Mouse (Mus musculus) midbrain, embryonic 11.5 days (tissue): ENCODE data around the gene Dlg2. TPM values are rescaled to one million over a fixed set of nuclear protein-coding genes. Genes with fewer than 3 reads are reported as not detected.

ENCODE experiments used
- ATAC-seq: fragments of 200-750 bp; cut with Nextera tagmentation; 2 replicates; pipeline ENCODE4 v1.8.0; 2017; ENCODE audit warnings: moderate TSS enrichment, moderate library complexity; ENCODE audit not compliant: low FRiP score
- DNase-seq: peaks from one replicate; pipeline ENCODE4 v3.0.0; 2015; ENCODE audit warnings: low spot score; ENCODE audit errors: missing footprints
- H3K27ac ChIP-seq: fragments of 300-500 bp; sonication (generic); 2 replicates; pipeline ENCODE4 v1.5.1; 2014; ENCODE audit warnings: low read depth, low read length
- H3K27me3 ChIP-seq: fragments of 300-500 bp; sonication (generic); 2 replicates; pipeline ENCODE4 v1.6.1; 2014; ENCODE audit warnings: mild to moderate bottlenecking, low read length, moderate library complexity, mixed read lengths; ENCODE audit not compliant: control insufficient read depth, insufficient read depth
- H3K36me3 ChIP-seq: fragments of 300-500 bp; sonication (generic); 2 replicates; pipeline ENCODE4 v1.6.1; 2014; ENCODE audit warnings: mild to moderate bottlenecking, low read length, moderate library complexity, mixed read lengths; ENCODE audit not compliant: control insufficient read depth, insufficient read depth
- H3K4me1 ChIP-seq: fragments of 300-500 bp; sonication (generic); 2 replicates; pipeline ENCODE4 v1.6.1; 2014; ENCODE audit warnings: low read length; ENCODE audit not compliant: control insufficient read depth, insufficient read depth
- H3K4me2 ChIP-seq: fragments of 300-500 bp; sonication (generic); 2 replicates; pipeline ENCODE4 v1.6.1; 2014; ENCODE audit warnings: mild to moderate bottlenecking, moderate library complexity
- H3K4me3 ChIP-seq: fragments of 300-500 bp; sonication (generic); 2 replicates; pipeline ENCODE4 v1.5.1; 2014; ENCODE audit warnings: low read depth, low read length
- H3K9ac ChIP-seq: fragments of 300-500 bp; sonication (generic); 2 replicates; pipeline ENCODE4 v1.6.1; 2014; ENCODE audit warnings: low read length
- H3K9me3 ChIP-seq: fragments of 300-500 bp; sonication (generic); 2 replicates; pipeline ENCODE4 v1.6.1; 2016; ENCODE audit warnings: low read length; ENCODE audit not compliant: control insufficient read depth
- WGBS: fragments of 180-500 bp; shearing (Covaris S2); extraction: QIAGEN DNeasy Blood & Tissue Kit; methylation state at CpG from one replicate; pipeline ENCODE4 v1.1.7; 2014; 5-methylcytosine and 5-hydroxymethylcytosine counted together
- polyA plus RNA-seq: library from polyadenylated mRNA; unstranded; fragments of >200 nt; fragmentation: Nextera tagmentation; extraction: Ambion mirVana; gene quantifications from 2 replicates; pipeline ENCODE4 v1.2.1, GENCODE M21; 2014

The Dlg2 gene
- polyA plus RNA-seq, 1 experiment from 2014 or later: 1.8 TPM

DNA sequence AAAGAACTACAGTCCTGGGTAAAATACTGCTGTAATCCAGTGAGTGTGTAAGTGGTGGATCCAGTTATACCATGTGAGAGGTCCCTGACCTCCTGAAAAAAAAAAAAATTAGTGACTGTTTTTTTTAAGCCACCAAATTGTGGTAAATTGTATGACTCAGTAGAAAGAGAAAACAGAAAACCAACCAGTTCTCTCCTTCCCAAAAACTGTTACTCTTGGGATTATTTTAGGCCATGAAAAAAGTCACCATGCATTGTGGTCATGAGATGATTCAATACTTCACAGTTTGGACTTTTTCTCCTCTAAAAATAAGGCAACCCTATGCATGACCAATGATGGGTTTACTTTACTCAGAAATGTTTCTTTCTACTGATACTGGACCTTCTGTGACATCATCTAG is 1291.2 kb downstream of the Dlg2 start:
- Histone ChIP-seq H3K4me1 (no peaks in the 10 kb centered on the region), H3K27me3 (no peaks in the 10 kb centered on the region)

DNA sequence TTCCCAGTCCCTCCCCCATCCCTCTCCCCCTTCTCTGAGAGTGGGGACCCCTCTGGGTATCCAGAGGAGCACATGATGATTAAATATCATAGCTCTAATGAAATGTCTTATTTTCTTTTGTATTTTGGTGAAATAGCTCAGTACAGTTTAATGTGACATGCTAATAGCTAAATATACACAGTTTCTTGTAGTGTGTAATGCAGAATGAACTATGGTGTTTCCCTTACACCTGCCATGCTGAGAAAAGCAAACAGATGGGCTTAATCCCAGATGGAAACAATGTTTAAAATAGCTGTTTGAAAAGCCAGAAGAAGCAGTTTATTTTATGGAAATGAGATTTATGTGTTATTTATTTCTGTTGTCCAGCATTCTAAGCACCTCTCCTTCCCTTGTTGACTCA is 1302.2 kb downstream of the Dlg2 start:
- Histone ChIP-seq H3K27me3 (no peaks in the 10 kb centered on the region), H3K9me3 (no peaks in the 10 kb centered on the region), H3K36me3 (no peaks in the 10 kb centered on the region), H3K4me3 (no peak overlapping the region), H3K4me1 (no peaks in the 10 kb centered on the region), H3K9ac (no peak overlapping the region), H3K27ac (no peak overlapping the region), H3K4me2 (no peak overlapping the region)
- DNase-seq (no peak), ATAC-seq (no peak)

More for the DNA sequence above, 1291.2 kb downstream of the Dlg2 start:
- H3K4me2 ChIP-seq: no peak overlapping the region
- no peak overlapping the region for H3K4me3 ChIP-seq
- no peaks in the 10 kb centered on the region for H3K36me3 ChIP-seq
- no peak for ATAC-seq
- no peak for DNase-seq
- no peak overlapping the region for H3K27ac ChIP-seq
- no peaks in the 10 kb centered on the region for H3K9me3 ChIP-seq
- H3K9ac ChIP-seq: no peak overlapping the region

GRCm38 (mm10) chr7:91784617-91785016 is 1308.1 kb downstream of the Dlg2 start:
- Histone ChIP-seq H3K4me1 (no peaks in the 10 kb centered on the region), H3K9ac (no peak overlapping the region), H3K4me2 (no peak overlapping the region), H3K36me3 (no peaks in the 10 kb centered on the region), H3K27ac (no peak overlapping the region), H3K27me3 (no peaks in the 10 kb centered on the region), H3K9me3 (no peaks in the 10 kb centered on the region), H3K4me3 (no peak overlapping the region)
- no peak for ATAC-seq
- no peak for DNase-seq
- WGBS: 84% methylated on average over 2 of the region's 2 CpGs

DNA sequence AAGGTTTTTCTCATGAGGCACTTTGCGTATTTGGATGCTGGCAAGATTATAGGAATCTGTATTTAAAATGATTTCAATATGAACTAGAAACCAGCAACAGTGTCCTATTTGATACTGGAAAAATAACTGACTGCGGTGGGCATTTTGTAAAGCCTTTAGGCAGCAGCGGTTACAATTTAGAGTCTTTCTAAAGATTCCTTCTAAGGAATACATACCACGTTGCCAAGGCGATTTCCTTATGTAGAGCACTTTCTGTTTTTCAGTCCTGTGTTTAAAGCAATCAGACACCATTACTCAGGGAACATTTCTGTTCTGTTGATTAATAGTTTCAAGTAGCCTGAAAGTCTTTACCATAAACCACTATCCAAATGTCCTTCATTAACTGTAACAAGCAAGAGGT is 1309.0 kb downstream of the Dlg2 start:
- Histone ChIP-seq H3K36me3 (no peaks in the 10 kb centered on the region), H3K4me3 (no peak overlapping the region), H3K9me3 (no peaks in the 10 kb centered on the region), H3K27me3 (no peaks in the 10 kb centered on the region), H3K4me2 (no peak overlapping the region), H3K27ac (no peak overlapping the region), H3K9ac (no peak overlapping the region), H3K4me1 (no peaks in the 10 kb centered on the region)
- DNase-seq (no peak), ATAC-seq (no peak)
- WGBS: 89% methylated on average over 5 of the region's 5 CpGs

DNA sequence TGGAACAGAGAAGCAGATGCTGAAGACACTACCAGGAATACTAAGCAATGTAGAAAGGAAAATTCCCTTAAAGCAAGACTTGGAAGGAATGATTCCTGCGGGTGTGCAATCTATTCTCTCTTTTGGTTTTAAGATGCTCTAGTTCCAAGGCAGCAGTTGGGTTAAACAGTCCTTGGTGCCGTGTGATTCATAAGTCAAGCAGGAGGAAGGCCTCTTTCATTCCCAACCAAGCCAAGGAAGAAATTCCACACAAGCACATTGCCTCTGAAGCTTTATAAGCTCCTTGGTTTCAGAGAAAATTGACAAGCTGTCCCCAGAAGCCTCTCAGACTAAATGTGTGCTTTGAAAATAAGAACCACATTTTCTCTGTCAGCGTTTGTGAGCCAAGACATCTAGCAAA is 1309.4 kb downstream of the Dlg2 start:
- Histone ChIP-seq H3K27me3 (no peaks in the 10 kb centered on the region), H3K27ac (no peak overlapping the region), H3K9me3 (no peaks in the 10 kb centered on the region), H3K4me1 (no peaks in the 10 kb centered on the region), H3K9ac (no peak overlapping the region), H3K36me3 (no peaks in the 10 kb centered on the region), H3K4me3 (no peak overlapping the region), H3K4me2 (no peak overlapping the region)
- DNase-seq (no peak), ATAC-seq (no peak)
- WGBS: 78% methylated on average over 3 of the region's 3 CpGs

DNA sequence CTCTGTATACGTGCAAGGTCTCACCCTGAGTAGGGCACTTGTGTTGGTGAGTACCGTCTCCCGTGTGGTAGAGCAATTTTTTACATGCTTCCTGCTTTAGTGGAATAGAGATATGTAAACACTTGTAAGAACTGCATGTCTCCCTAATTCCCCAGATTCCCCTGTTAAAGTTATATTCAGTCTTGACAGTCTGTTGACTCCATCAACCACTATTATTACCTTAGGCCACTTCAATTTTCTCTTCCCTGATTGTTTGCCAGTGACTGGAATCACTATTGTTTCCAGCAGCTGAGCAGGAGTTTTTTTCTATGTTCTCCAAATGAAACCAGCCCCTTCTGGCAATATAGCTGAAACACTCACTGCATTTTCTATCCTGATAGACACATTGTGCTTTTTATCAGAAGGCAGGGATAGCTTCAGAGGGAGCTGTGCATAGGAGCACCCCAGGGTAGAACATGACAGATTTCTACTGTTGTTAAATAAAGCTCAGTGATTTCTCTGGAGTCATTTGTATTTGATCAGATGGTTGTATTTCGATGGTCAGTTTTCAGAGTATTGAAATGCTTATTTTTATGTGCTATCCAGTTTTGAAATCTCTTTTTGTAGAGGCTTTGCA is 1314.6 kb downstream of the Dlg2 start:
- no peak for ATAC-seq
- Histone ChIP-seq H3K4me3 (no peak overlapping the region), H3K27ac (no peak overlapping the region), H3K36me3 (no peaks in the 10 kb centered on the region), H3K4me1 (no peaks in the 10 kb centered on the region), H3K9ac (no peak overlapping the region), H3K27me3 (no peaks in the 10 kb centered on the region), H3K9me3 (no peaks in the 10 kb centered on the region), H3K4me2 (no peak overlapping the region)
- 83% methylated on average over 4 of the region's 4 CpGs for WGBS
- DNase-seq: no peak

DNA sequence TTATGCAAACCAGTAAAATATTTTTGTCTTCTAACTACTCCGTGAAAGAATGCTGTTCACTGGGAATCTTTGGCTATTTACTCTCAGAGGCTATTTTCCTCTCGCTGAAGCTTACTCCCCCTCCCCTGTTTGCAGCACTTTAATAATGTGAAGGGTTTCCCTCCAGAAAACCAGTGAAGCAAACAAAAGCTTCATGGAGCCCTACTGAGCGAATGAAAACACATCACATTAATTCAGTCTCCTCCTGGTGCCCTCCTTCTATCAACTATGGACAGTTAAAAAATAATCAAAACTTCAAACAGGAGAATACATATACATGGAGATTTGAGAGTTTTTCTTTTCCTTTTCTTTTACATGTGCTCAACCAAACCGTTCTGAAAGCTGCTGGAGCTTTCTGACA is 1330.2 kb downstream of the Dlg2 start:
- Histone ChIP-seq H3K9ac (no peak overlapping the region), H3K27me3 (no peaks in the 10 kb centered on the region), H3K4me2 (no peak overlapping the region), H3K9me3 (no peaks in the 10 kb centered on the region), H3K27ac (no peak overlapping the region), H3K36me3 (no peaks in the 10 kb centered on the region), H3K4me3 (no peak overlapping the region), H3K4me1 (no peaks in the 10 kb centered on the region)
- no peak for DNase-seq
- peak; percentile 65 for ATAC-seq
- 19% methylated on average over 4 of the region's 4 CpGs for WGBS

- H3K9me3 ChIP-seq: no peaks in the 10 kb centered on the region
- H3K36me3 ChIP-seq: no peaks in the 10 kb centered on the region
- H3K4me2 ChIP-seq: no peak overlapping the region
- no peak for DNase-seq
- no peak overlapping the region for H3K4me3 ChIP-seq
- ATAC-seq: no peak
- H3K27ac ChIP-seq: no peak overlapping the region
- H3K9ac ChIP-seq: no peak overlapping the region
- no peaks in the 10 kb centered on the region for H3K27me3 ChIP-seq
- WGBS: 55% methylated on average over 2 of the region's 2 CpGs
- H3K4me1 ChIP-seq: no peaks in the 10 kb centered on the region
Observed at GRCm38 (mm10) chr7:91810774-91811173, 1334.3 kb downstream of the Dlg2 start.

DNA sequence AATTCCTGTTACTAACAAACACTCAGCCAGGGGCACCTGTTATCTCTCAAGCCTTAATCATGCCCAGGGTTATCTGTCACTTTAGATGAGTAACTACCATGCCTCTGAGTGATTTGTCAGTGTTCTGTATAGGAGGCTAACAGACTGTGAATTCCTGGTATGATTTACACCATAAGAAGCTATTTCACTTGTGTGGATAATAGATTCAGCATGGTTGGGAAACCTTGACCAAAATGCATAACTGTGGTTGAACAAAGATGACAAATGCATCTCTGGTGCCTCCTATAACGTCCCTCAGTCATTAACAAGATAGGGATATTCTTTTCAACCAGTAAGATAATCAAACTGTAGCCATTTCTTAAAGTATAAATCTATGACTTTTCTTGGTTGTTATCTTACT is 1341.5 kb downstream of the Dlg2 start:
- no peak overlapping the region for H3K27ac ChIP-seq
- H3K9me3 ChIP-seq: no peaks in the 10 kb centered on the region
- DNase-seq (no peak), ATAC-seq (no peak)
- H3K36me3 ChIP-seq: no peaks in the 10 kb centered on the region
- WGBS: 77% methylated on average over 1 of the region's 1 CpGs
- H3K4me2 ChIP-seq: no peak overlapping the region
- no peaks in the 10 kb centered on the region for H3K27me3 ChIP-seq
- no peak overlapping the region for H3K4me3 ChIP-seq
- H3K4me1 ChIP-seq: no peaks in the 10 kb centered on the region
- H3K9ac ChIP-seq: no peak overlapping the region

DNA sequence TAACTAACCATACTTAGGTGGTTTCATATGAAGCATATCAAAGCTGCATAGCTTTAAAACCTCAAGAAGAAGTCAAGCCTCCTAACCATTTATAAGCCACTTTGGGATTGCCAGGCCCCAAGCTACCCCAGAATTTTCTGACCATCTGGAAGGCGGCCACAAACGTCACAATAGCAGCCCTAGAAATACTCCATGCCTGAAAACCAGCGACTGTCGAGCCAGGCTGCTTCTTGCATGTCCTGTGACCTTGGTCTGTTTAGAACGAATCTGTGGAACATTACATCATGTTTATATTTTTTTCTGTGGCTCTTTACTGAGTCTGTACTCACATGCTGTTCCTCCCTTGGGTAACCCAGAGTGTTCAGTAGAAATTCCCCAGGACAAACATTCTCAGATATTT is 1355.7 kb downstream of the Dlg2 start:
- no peak overlapping the region for H3K4me2 ChIP-seq
- H3K36me3 ChIP-seq: no peaks in the 10 kb centered on the region
- H3K27ac ChIP-seq: no peak overlapping the region
- no peaks in the 10 kb centered on the region for H3K4me1 ChIP-seq
- ATAC-seq (no peak), DNase-seq (no peak)
- H3K27me3 ChIP-seq: no peaks in the 10 kb centered on the region
- H3K9me3 ChIP-seq: no peaks in the 10 kb centered on the region
- 83% methylated on average over 5 of the region's 5 CpGs for WGBS
- no peak overlapping the region for H3K9ac ChIP-seq
- no peak overlapping the region for H3K4me3 ChIP-seq
